Mouse (Mus musculus): ENCODE data around the gene Lmtk3. TPM values are rescaled to one million over a fixed set of nuclear protein-coding genes. Genes with fewer than 3 reads are reported as not detected.

Lmtk3 gene
- total and polyA plus RNA-seq, 2 experiments from 2014 or later = 0.31 TPM; not detected in 1

DNA sequence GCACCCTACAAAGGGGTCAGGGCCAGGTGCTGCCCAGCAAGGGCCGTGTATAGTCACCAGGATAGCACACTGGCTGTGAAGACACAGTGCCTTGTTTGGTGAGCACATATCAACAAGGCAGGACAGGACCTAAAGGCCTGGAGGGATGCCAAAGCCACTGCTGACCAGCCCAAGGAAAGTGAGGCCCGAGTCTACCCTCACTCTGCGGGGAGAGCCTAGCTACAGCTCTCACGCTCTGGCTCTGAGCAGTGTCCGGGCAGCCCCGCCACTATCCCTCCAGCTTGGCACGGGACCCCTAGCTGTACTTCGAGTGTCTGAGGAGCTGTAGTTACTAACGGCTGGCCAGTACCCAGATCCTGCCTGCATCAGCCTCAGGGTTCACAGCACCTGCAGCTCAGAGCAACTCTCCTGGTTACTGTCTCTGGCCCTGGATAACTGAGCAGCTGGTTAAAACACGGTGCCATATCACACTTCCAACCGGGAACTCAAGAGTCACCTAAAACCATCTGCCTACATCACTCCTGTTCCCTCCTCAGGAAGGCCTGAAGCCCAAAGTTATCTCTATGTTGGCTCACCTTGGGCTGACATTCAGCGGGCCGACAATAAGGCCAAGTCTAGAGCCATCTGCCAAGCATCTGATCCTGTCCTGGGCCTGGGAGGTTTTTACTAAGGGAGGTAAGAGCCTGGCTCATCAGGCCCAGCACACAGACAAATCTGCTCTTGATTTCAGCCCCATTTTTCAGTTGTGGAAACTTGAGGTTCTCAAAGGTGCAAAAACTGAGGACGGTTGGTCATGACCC is 25.9 kb downstream of the Lmtk3 start:
- WGBS = 61% methylated on average over 13 of the region's 14 CpGs
- H3K27me3 ChIP-seq (ENCODE audit: control insufficient read depth, insufficient read depth, low read length) = no peaks in the 10 kb centered on the region

DNA sequence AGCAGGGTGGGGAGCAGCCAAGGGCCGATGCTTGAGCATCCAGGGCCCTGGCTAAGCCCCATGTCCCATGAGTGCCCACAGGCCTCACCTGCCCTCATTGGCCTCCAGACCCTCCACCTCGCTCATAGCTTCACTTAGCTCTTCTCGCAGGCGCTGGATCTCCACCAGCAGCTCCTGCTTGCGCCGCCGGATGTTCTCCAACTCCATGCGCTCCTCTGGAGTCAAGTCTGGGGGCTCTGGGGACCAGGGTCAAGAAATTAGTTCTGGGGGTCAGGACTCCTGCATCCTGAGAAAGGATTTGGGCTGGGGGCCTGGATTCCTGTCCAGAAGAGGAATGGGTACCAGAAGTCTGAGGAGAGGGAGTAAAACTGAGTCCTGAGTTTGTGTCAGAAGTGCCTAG is 29.4 kb downstream of the Lmtk3 start:
- 89% methylated on average over 8 of the region's 8 CpGs for WGBS
- H3K36me3 ChIP-seq (replicated peaks; ENCODE audit: control insufficient read depth, insufficient read depth, low read length) = peaks cover 49% of the 10 kb centered on the region

More for the DNA sequence above, 25.9 kb downstream of the Lmtk3 start:
- ATAC-seq (ENCODE audit: insufficient read depth, low read depth) (no peak), DNase-seq (ENCODE audit: low spot score) (no peak)
- Histone ChIP-seq H3K9me3 (replicated peaks; ENCODE audit: control insufficient read depth, low read length) (no peaks in the 10 kb centered on the region), H3K36me3 (replicated peaks; ENCODE audit: control insufficient read depth, insufficient read depth, low read length) (peaks cover 67% of the 10 kb centered on the region), H3K4me2 (ENCODE audit: low read depth, low read length) (no peak overlapping the region), H3K4me3 (ENCODE audit: low read depth, low read length) (no peak overlapping the region), H3K4me1 (ENCODE audit: control insufficient read depth, insufficient read depth) (peaks cover 10% of the 10 kb centered on the region; the same call in 1 of the 2 replicates), H3K9ac (replicated peaks; ENCODE audit: low read depth, low read length) (no peak overlapping the region), H3K27ac (ENCODE audit: low read depth) (no peak overlapping the region)
- TF ChIP-seq EP300 (IDR thresholded peaks at IDR 0.05; ENCODE audit: low read depth) = no peak
- no peak for TF ChIP-seq CTCF (IDR thresholded peaks at IDR 0.05; ENCODE audit: low read depth)

DNA sequence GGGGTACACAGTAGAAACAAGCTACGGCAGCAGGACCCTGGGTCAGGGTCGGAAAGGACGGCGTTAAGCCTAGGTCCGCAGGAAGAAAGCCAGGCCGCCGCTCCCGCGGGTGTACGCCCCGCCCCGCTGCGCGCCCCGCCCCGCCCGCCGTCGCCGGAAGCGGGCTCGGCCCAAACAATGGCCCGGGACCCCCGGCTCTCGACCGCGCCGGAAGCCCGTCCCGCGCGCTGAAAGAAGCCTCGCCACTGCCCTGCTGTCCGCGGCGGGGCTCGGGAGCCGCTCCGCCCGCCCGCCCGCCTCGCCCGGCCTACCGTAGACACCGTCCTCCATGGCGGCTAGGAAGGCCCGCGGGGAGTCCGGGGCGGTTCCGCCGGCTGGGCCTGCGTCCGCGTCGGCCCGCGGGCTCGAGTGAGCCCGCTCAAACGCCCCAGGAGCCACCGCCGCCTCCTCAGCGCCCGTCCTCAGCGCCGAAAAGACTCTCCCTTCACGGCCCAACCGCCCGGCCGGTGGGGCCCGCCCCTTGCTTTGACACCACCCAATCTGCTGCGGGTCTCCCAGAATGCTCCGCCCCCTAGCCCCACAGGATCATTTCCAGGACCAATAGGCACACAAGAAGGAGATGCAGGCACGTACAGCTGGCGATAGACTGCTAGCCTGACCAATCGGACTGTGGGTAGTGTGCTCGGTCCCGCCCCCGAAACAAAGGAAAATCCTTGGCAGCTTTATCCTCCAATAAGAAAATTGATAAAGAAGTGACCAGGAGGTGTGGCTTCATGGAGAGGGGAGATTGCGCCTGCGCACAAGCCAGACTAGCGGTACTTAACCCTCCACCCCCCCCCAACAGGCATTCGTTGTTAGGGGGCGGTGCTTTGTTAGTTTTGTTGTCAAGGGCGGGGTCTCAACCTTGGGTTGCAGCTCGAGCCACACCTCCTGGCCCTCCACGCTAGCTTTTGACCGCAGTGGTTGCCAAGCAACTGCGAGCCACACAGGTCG is 30.5 kb downstream of the Lmtk3 start, which contains the start of gene Cyth2:
Gene Cyth2 (minus strand): TSS at position 795 of the 993 bp plus-strand sequence.
- WGBS = under 1% methylated on average over 71 of the region's 92 CpGs
- Histone ChIP-seq H3K4me2 (ENCODE audit: low read depth, low read length) (peak within 1 kb of the TSS; percentile 89), H3K27ac (ENCODE audit: low read depth) (peak within 1 kb of the TSS; percentile 100), H3K36me3 (replicated peaks; ENCODE audit: control insufficient read depth, insufficient read depth, low read length) (peaks cover 38% of the 10 kb centered on the region), H3K9me3 (replicated peaks; ENCODE audit: control insufficient read depth, low read length) (no peaks in the 10 kb centered on the region), H3K9ac (replicated peaks; ENCODE audit: low read depth, low read length) (peak within 1 kb of the TSS; percentile 98), H3K4me3 (ENCODE audit: low read depth, low read length) (peak within 1 kb of the TSS; percentile 98), H3K27me3 (ENCODE audit: control insufficient read depth, insufficient read depth, low read length) (peaks cover 4% of the 10 kb centered on the region; the same call in 1 of the 2 replicates), H3K4me1 (ENCODE audit: control insufficient read depth, insufficient read depth) (peaks cover 17% of the 10 kb centered on the region; the same call in 1 of the 2 replicates)
- TF ChIP-seq EP300 (IDR thresholded peaks at IDR 0.05; ENCODE audit: low read depth) (no peak), CTCF (IDR thresholded peaks at IDR 0.05; ENCODE audit: low read depth) (no peak)
- ATAC-seq (ENCODE audit: insufficient read depth, low read depth) (peak; percentile 98), DNase-seq (ENCODE audit: low spot score) (peak; percentile 100)

More for the DNA sequence above, 29.4 kb downstream of the Lmtk3 start:
- ATAC-seq (ENCODE audit: insufficient read depth, low read depth) (no peak), DNase-seq (ENCODE audit: low spot score) (no peak)
- TF ChIP-seq EP300 (IDR thresholded peaks at IDR 0.05; ENCODE audit: low read depth) (no peak), CTCF (IDR thresholded peaks at IDR 0.05; ENCODE audit: low read depth) (no peak)
- Histone ChIP-seq H3K4me2 (ENCODE audit: low read depth, low read length) (peak overlapping the region; percentile 89), H3K4me1 (ENCODE audit: control insufficient read depth, insufficient read depth) (peaks cover 17% of the 10 kb centered on the region; the same call in 1 of the 2 replicates), H3K9ac (replicated peaks; ENCODE audit: low read depth, low read length) (peak overlapping the region; percentile 98), H3K9me3 (replicated peaks; ENCODE audit: control insufficient read depth, low read length) (no peaks in the 10 kb centered on the region), H3K4me3 (ENCODE audit: low read depth, low read length) (peak overlapping the region; percentile 98), H3K27ac (ENCODE audit: low read depth) (no peak overlapping the region), H3K27me3 (ENCODE audit: control insufficient read depth, insufficient read depth, low read length) (no peaks in the 10 kb centered on the region)

DNA sequence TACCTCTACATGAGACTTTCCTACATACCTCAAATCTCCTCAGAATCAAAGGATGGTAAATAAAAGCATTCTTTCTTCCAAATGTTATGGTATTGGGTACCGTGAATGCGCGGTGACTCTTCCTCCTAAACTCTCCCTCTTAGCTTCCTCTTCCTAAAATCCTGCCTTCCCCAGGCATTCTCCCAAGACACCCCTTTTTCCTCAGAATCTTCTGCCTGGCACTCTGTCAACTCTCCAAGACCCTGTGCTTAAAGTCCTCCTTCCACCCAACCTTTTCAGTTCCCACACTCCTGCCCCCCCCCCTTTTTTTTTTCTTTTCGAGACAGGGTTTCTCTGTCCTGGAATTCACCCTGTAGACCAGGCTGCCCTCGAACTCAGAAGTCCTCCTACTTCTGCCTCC is 31.3 kb downstream of the Lmtk3 start:
- DNase-seq (ENCODE audit: low spot score) (no peak), ATAC-seq (ENCODE audit: insufficient read depth, low read depth) (no peak)
- H3K36me3 ChIP-seq (replicated peaks; ENCODE audit: control insufficient read depth, insufficient read depth, low read length) = peaks cover 30% of the 10 kb centered on the region
- H3K4me1 ChIP-seq (ENCODE audit: control insufficient read depth, insufficient read depth) = peaks cover 17% of the 10 kb centered on the region; the same call in 1 of the 2 replicates
- H3K4me2 ChIP-seq (ENCODE audit: low read depth, low read length) = peak overlapping the region; percentile 59
- TF ChIP-seq CTCF (IDR thresholded peaks at IDR 0.05; ENCODE audit: low read depth) (no peak), EP300 (IDR thresholded peaks at IDR 0.05; ENCODE audit: low read depth) (no peak)
- 7% methylated on average over 5 of the region's 5 CpGs for WGBS
- H3K27me3 ChIP-seq (ENCODE audit: control insufficient read depth, insufficient read depth, low read length) = peaks cover 6% of the 10 kb centered on the region; the same call in 1 of the 2 replicates
- H3K9me3 ChIP-seq (replicated peaks; ENCODE audit: control insufficient read depth, low read length) = no peaks in the 10 kb centered on the region
- no peak overlapping the region for H3K27ac ChIP-seq (ENCODE audit: low read depth)
- H3K9ac ChIP-seq (replicated peaks; ENCODE audit: low read depth, low read length) = no peak overlapping the region
- peak overlapping the region; percentile 23 for H3K4me3 ChIP-seq (ENCODE audit: low read depth, low read length)

DNA sequence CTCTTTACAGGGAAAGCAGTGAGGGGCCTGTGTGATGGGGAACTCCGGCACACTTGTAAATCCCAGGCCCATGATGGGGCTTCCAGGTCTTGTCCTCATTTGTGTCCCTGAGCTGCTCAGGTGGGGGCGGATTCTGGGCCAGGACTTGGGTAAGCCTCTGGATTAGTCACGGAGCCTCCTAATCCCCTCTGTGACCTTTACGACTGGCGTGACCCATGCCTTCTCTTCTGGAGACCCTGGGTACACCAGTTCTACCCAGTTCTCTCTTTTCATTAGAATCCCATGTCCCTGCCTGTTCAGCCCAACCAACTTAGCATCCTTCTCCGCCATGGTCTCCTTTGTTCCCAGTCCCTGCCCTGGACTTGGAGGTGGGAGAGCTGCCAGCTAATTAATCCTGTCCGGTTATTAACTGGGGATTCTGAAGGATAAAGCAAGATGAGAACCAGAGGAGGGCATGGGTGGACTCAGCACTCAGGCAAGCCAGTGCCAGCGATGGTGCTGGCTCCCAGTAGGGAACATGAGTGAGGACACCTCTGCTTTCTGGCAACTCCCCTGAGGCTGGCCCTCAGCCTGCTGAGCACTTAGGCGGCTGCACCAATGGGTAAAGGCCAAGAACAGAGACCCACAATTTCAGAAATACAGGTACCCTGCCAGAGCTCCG is 31.9 kb downstream of the Lmtk3 start:
- Histone ChIP-seq H3K36me3 (replicated peaks; ENCODE audit: control insufficient read depth, insufficient read depth, low read length) (peaks cover 24% of the 10 kb centered on the region), H3K9me3 (replicated peaks; ENCODE audit: control insufficient read depth, low read length) (no peaks in the 10 kb centered on the region), H3K27me3 (ENCODE audit: control insufficient read depth, insufficient read depth, low read length) (peaks cover 6% of the 10 kb centered on the region; the same call in 1 of the 2 replicates), H3K9ac (replicated peaks; ENCODE audit: low read depth, low read length) (no peak overlapping the region), H3K4me1 (ENCODE audit: control insufficient read depth, insufficient read depth) (peaks cover 17% of the 10 kb centered on the region; the same call in 1 of the 2 replicates), H3K4me2 (ENCODE audit: low read depth, low read length) (no peak overlapping the region), H3K27ac (ENCODE audit: low read depth) (no peak overlapping the region), H3K4me3 (ENCODE audit: low read depth, low read length) (no peak overlapping the region)
- TF ChIP-seq EP300 (IDR thresholded peaks at IDR 0.05; ENCODE audit: low read depth) = no peak
- no peak for TF ChIP-seq CTCF (IDR thresholded peaks at IDR 0.05; ENCODE audit: low read depth)
- no peak for ATAC-seq (ENCODE audit: insufficient read depth, low read depth)
- no peak for DNase-seq (ENCODE audit: low spot score)
- 63% methylated on average over 10 of the region's 10 CpGs for WGBS
